In the genomic region with DNA sequence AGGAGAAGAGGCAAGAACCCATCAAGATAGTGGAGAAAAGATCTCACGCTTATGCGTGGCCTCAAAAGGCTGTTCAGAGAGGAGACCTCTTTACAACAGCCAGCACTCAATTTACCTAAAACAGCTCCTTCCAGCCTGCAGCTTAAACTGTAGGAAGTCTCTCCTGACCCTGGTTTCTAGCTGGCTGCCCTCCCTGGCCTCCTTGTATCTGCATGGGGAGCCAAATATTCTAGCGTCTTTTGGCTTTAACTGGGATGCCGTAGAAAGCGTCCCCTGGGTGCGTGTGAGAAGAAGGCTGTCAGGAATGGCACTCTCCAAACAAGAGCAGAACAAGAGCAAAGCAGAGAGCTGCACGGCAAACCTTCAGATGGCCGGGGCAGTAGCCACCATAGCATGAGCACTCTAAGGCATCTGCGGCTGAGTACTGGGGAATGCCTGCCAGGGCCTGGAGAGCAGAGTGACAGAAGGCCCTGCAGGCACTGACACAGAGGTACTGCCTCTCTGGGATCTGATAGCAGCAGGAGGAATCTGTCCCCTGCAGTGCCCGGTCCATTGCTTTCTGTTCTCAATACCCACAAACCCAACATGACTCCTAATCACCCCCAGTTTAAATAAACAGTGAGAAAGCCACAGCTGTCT, we compare ENCODE assay signal across 10 mouse cellular contexts.
DNase-seq lines count a peak whose midpoint lies in the region; ATAC-seq and TF ChIP-seq lines count a peak whose summit lies in the region.
"Had no signal": no experiment of that assay in that cellular context is flagged by ENCODE, and none has a peak within 500 bp of the region (broad histone marks: within the 10 kb centered on the region; RNA-seq: fewer than 3 reads in every experiment).

No protein-coding gene starts in this region.

- TF ChIP-seq CTCF in brain, embryonic 14.5 days (IDR thresholded peaks at IDR 0.05; ENCODE audit: borderline replicate concordance, extremely low read depth, insufficient read depth, insufficient read length): no peak

- H3K27me3 ChIP-seq in forebrain, embryonic 11.5 days (ENCODE audit: control insufficient read depth, insufficient read depth, low read length): no peaks in the 10 kb centered on the region
- H3K27me3 ChIP-seq in kidney, embryonic 15.5 days: no peaks in the 10 kb centered on the region
- H3K27me3 ChIP-seq: embryonic facial prominence, embryonic 15.5 days had no signal

- DNase-seq in heart, adult 18-20 months: peak; percentile 32 to 36
- DNase-seq in heart, postnatal 25 days (ENCODE audit: low spot score): no peak
- peak; percentile 60 for DNase-seq in brain, embryonic 14.5 days (ENCODE audit: low read depth)
- no peak for DNase-seq in forebrain, embryonic 11.5 days (ENCODE audit: low spot score)
- no peak for DNase-seq in thymus, postnatal 4 days
- DNase-seq in yolk sac, embryonic 10.5 days (ENCODE audit: low spot score): no peak
- no peak for DNase-seq in thymus, adult 18-20 months

- 56% methylated on average over 10 of the region's 10 CpGs for WGBS in forebrain, embryonic 11.5 days
- 51% methylated on average over 10 of the region's 10 CpGs for WGBS in kidney, embryonic 15.5 days

- intact Hi-C loops in heart, postnatal 25 days (cut with DNase I): no loop called here

- ATAC-seq in forebrain, embryonic 11.5 days (replicated peaks; ENCODE audit: low FRiP score): 0 out of 2 replicates have a peak, but pooled peaks have one; percentile 19
- ATAC-seq in kidney, embryonic 15.5 days (replicated peaks; ENCODE audit: low FRiP score): 0 out of 2 replicates have a peak, but pooled peaks have one; percentile 12

- H3K4me3 ChIP-seq in forebrain, embryonic 11.5 days (ENCODE audit: low read depth, low read length): no peak overlapping the region
- no peak overlapping the region for H3K4me3 ChIP-seq in kidney, embryonic 15.5 days (replicated peaks)
- H3K4me3 ChIP-seq: embryonic facial prominence, embryonic 15.5 days; left cerebral cortex, adult 2 months had no signal

- no peaks in the 10 kb centered on the region for H3K9me3 ChIP-seq in forebrain, embryonic 11.5 days (ENCODE audit: control insufficient read depth, low read length)
- no peaks in the 10 kb centered on the region for H3K9me3 ChIP-seq in kidney, embryonic 15.5 days (replicated peaks)
- H3K9me3 ChIP-seq: embryonic facial prominence, embryonic 15.5 days had no signal

- no peak overlapping the region for H3K9ac ChIP-seq in forebrain, embryonic 11.5 days (ENCODE audit: low read length)
- H3K9ac ChIP-seq in kidney, embryonic 15.5 days: no peak overlapping the region
- H3K9ac ChIP-seq: embryonic facial prominence, embryonic 15.5 days had no signal

- H3K4me2 ChIP-seq in forebrain, embryonic 11.5 days (ENCODE audit: low read depth, low read length, severe bottlenecking): no peak overlapping the region
- H3K4me2 ChIP-seq in kidney, embryonic 15.5 days: no peak overlapping the region
- H3K4me2 ChIP-seq: embryonic facial prominence, embryonic 15.5 days had no signal

- no peaks in the 10 kb centered on the region for H3K36me3 ChIP-seq in forebrain, embryonic 11.5 days (ENCODE audit: control insufficient read depth, insufficient read depth, low read length)
- peaks cover 8% of the 10 kb centered on the region for H3K36me3 ChIP-seq in kidney, embryonic 15.5 days
- H3K36me3 ChIP-seq: embryonic facial prominence, embryonic 15.5 days had no signal

- TF ChIP-seq POLR2A in brain, embryonic 14.5 days (IDR thresholded peaks at IDR 0.05; ENCODE audit: borderline replicate concordance, extremely low read depth, insufficient read depth, insufficient read length, poor library complexity, severe bottlenecking): no peak

- H3K4me1 ChIP-seq in forebrain, embryonic 11.5 days (replicated peaks; ENCODE audit: control insufficient read depth, insufficient read depth, low read length): peaks cover 14% of the 10 kb centered on the region
- peaks cover 44% of the 10 kb centered on the region for H3K4me1 ChIP-seq in kidney, embryonic 15.5 days

- no peak overlapping the region for H3K27ac ChIP-seq in forebrain, embryonic 11.5 days (ENCODE audit: low read depth, low read length)
- peak overlapping the region; percentile 79 for H3K27ac ChIP-seq in kidney, embryonic 15.5 days
- H3K27ac ChIP-seq: embryonic facial prominence, embryonic 15.5 days; left cerebral cortex, adult 2 months had no signal

Comparison
In these comparisons a context has a peak if more than half of its experiments do, and no peak if none do; other contexts are left out.
1. DNase-seq: peak in heart, adult 18-20 months (2 of 2) and brain, embryonic 14.5 days (single experiment); none in heart, postnatal 25 days (single experiment), forebrain, embryonic 11.5 days (single experiment), thymus, postnatal 4 days (single experiment), yolk sac, embryonic 10.5 days (single experiment) and thymus, adult 18-20 months (0 of 2).